Mouse (Mus musculus) lung, postnatal 0 days (tissue): ENCODE measurements around the gene 9230112D13Rik. TPM values are rescaled to one million over a fixed set of nuclear protein-coding genes. Genes with fewer than 3 reads are reported as not detected.

Experiments used
- ATAC-seq: fragments of 200-750 bp; cut with Nextera tagmentation; 2 replicates; pipeline ENCODE4 v1.8.0; 2017; ENCODE audit warnings: moderate library complexity
- DNase-seq: peaks from one replicate; pipeline ENCODE4 v3.0.0-alpha.2; 2016; ENCODE audit warnings: low spot score
- H3K27ac ChIP-seq: fragments of 300-500 bp; sonication (generic); 2 replicates; pipeline ENCODE4 v1.5.1; 2014; ENCODE audit warnings: antibody characterized with exemption, mild to moderate bottlenecking, low read length, mixed read lengths
- H3K27me3 ChIP-seq: fragments of 300-500 bp; sonication (generic); replicated peaks from 2 replicates; pipeline ENCODE4 v1.6.1; 2014; ENCODE audit warnings: low read length, mixed read lengths; ENCODE audit not compliant: insufficient read depth
- H3K36me3 ChIP-seq: fragments of 300-500 bp; sonication (generic); 2 replicates; pipeline ENCODE4 v1.6.1; 2014; ENCODE audit warnings: low read length, mixed read lengths; ENCODE audit not compliant: insufficient read depth
- H3K4me1 ChIP-seq: fragments of 300-500 bp; sonication (generic); 2 replicates; pipeline ENCODE4 v1.6.1; 2014; ENCODE audit warnings: antibody characterized with exemption, low read depth, low read length, mixed read lengths; ENCODE audit not compliant: insufficient read depth
- H3K4me2 ChIP-seq: fragments of 300-500 bp; sonication (generic); replicated peaks from 2 replicates; pipeline ENCODE4 v1.6.1; 2014; ENCODE audit warnings: low read depth, mild to moderate bottlenecking, low read length, moderate library complexity, mixed read lengths
- H3K4me3 ChIP-seq: fragments of 300-500 bp; sonication (generic); 2 replicates; pipeline ENCODE4 v1.5.1; 2014; ENCODE audit warnings: low read depth, low read length
- H3K9ac ChIP-seq: fragments of 300-500 bp; sonication (generic); replicated peaks from 2 replicates; pipeline ENCODE4 v1.6.1; 2014; ENCODE audit warnings: low read depth, mild to moderate bottlenecking
- H3K9me3 ChIP-seq: fragments of 300-500 bp; sonication (generic); 2 replicates; pipeline ENCODE4 v1.6.1; 2016; ENCODE audit warnings: low read length, mixed read lengths
- CTCF ChIP-seq: IDR thresholded peaks from 2 replicates; pipeline ENCODE4 v1.5.1; 2016; ENCODE audit warnings: antibody characterized with exemption, mild to moderate bottlenecking
- EP300 ChIP-seq: IDR thresholded peaks from 2 replicates; pipeline ENCODE4 v1.6.1; 2016; ENCODE audit warnings: antibody characterized with exemption, mild to moderate bottlenecking, control low read depth
- WGBS: fragments of 180-500 bp; shearing (Covaris S2); extraction: QIAGEN DNeasy Blood & Tissue Kit; methylation state at CpG from one replicate; pipeline ENCODE4 v1.1.7; 2014; 5-methylcytosine and 5-hydroxymethylcytosine counted together
- polyA plus RNA-seq: library from polyadenylated mRNA; unstranded; fragments of >200 nt; fragmentation: Nextera tagmentation; extraction: Ambion mirVana; gene quantifications from 2 replicates; pipeline ENCODE4 v1.2.1, GENCODE M21; 2015

The 9230112D13Rik gene
- polyA plus RNA-seq, 1 experiment from 2014 or later = not detected

DNA sequence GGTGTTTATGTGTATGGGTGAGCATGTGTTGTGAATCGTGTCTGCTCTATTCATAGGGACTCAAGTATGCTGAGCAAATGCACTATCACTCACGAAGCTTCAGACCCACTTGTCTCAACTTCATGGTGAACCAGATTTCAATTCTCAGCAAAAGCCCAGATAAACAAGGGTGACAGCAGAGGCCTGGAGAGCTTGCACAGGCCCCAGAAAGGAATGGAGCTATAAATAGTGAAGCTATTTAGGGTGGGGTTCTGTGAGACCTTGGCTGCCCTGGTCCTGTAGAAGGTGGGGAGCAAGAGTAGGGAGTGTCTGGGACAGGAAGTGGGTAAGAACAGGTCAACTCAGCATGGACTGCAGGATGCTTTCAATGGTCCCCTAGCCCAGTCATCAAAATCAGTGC lies 21.9 kb upstream of the 9230112D13Rik start:
- H3K4me1 ChIP-seq = no peaks in the 10 kb centered on the region
- no peak overlapping the region for H3K4me3 ChIP-seq
- DNase-seq = no peak
- H3K4me2 ChIP-seq = no peak overlapping the region
- H3K27me3 ChIP-seq = no peaks in the 10 kb centered on the region
- no peak overlapping the region for H3K27ac ChIP-seq
- no peaks in the 10 kb centered on the region for H3K36me3 ChIP-seq
- ATAC-seq = no peak
- no peak overlapping the region for H3K9ac ChIP-seq
- H3K9me3 ChIP-seq = no peaks in the 10 kb centered on the region
- WGBS = 56% methylated on average over 2 of the region's 2 CpGs
- no peak for TF ChIP-seq CTCF
- no peak for TF ChIP-seq EP300

DNA sequence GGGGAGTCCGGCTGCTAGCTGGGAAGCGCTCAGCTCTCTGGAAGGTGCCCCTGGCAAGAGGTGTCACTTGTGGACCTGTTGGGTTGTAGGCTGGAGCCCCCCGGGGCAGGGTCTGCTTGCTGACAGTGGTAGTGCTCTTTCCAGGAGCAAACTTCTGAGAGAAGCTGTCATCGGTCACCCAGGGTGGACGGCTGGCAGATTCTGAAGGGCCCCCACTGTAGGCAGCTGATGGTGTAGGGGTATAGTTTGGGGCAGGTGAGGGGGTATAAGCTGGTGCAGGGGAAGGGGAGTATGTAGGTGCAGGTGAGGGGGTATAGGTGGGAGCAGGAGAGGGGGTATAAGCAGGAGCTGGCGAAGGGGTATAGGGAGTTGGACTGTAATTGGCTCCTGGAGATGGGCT lies 21.4 kb upstream of the 9230112D13Rik start:
- no peak overlapping the region for H3K27ac ChIP-seq
- no peak overlapping the region for H3K4me2 ChIP-seq
- no peak for ATAC-seq

DNA sequence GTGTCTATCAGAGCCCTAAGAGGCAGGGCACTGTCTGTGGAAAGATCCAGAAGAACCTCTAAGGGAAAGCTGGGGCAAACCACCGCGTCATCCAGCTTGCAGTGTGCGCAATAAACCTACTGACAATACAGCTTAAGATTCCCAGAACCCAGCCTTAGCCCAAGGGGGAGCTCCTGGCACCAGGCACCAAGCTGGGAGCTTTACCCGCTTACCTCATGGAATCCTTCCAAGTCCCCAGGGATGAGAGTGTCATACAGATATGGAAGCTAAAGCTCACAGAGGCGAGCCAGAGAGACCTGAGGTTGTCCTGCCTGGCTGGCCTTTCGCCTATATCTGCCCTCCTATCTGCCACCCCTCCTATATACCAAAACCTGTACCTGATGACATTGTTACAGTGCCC lies 21.0 kb upstream of the 9230112D13Rik start:
- H3K4me3 ChIP-seq = no peak overlapping the region
- H3K4me2 ChIP-seq = no peak overlapping the region
- no peak overlapping the region for H3K9ac ChIP-seq
- H3K27ac ChIP-seq = no peak overlapping the region
- DNase-seq = no peak
- no peaks in the 10 kb centered on the region for H3K9me3 ChIP-seq
- H3K4me1 ChIP-seq = no peaks in the 10 kb centered on the region
- TF ChIP-seq CTCF (no peak), EP300 (no peak)
- no peaks in the 10 kb centered on the region for H3K36me3 ChIP-seq
- 70% methylated on average over 6 of the region's 6 CpGs for WGBS
- ATAC-seq = no peak
- H3K27me3 ChIP-seq = no peaks in the 10 kb centered on the region

More for the DNA sequence above, 21.4 kb upstream of the 9230112D13Rik start:
- WGBS = 85% methylated on average over 6 of the region's 6 CpGs
- H3K36me3 ChIP-seq = no peaks in the 10 kb centered on the region
- no peaks in the 10 kb centered on the region for H3K9me3 ChIP-seq
- DNase-seq = no peak
- no peak overlapping the region for H3K9ac ChIP-seq
- no peaks in the 10 kb centered on the region for H3K27me3 ChIP-seq
- no peak for TF ChIP-seq CTCF
- TF ChIP-seq EP300 = no peak
- no peaks in the 10 kb centered on the region for H3K4me1 ChIP-seq
- no peak overlapping the region for H3K4me3 ChIP-seq

DNA sequence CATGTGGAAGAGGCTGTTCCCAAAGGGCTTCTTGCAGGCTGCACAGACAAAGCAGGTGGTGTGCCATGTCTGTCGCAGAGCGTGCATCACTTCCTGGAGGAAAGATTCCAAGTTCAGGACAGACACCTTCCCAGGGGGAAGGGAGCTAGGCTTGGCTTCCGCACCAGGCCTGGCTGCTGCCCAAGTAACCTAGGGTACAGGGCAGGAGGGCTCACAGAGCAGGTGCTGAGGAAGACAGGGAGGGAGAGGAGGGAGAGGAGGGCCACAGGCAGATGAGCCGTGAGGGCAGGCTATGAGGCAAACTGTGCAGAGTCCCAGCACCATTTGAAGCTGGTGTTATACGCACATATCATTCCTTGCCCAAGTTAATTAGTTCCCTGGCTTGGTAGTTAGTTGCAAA lies 19.3 kb upstream of the 9230112D13Rik start:
- ATAC-seq = no peak
- Histone ChIP-seq H3K27me3 (no peaks in the 10 kb centered on the region), H3K9ac (no peak overlapping the region), H3K4me2 (no peak overlapping the region), H3K9me3 (no peaks in the 10 kb centered on the region), H3K4me1 (no peaks in the 10 kb centered on the region), H3K27ac (no peak overlapping the region), H3K36me3 (no peaks in the 10 kb centered on the region), H3K4me3 (no peak overlapping the region)
- 75% methylated on average over 5 of the region's 5 CpGs for WGBS
- DNase-seq = no peak
- TF ChIP-seq EP300 (no peak), CTCF (no peak)

DNA sequence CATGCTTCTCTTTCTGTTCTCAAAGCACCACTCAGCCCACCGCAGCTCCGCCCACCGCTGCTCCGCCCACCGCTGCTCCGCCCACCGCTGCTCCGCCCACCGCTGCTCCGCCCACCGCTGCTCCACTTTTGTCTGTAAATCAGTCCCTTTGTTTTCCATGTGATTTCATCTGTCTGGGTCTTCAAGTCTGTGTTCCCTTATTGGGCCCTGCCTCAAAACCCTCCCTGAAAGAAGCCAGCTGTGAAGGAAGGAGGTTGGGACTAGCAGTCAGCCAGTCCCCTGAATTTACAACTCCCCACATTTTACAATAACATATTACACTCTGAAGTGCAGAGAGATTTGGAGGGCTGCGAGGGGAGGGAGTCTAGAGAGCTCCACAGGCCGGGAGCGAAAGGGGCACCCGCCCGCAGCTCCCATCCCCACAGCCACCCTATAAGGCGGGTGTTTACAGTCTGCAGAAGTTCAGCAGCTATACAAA lies 18.1 kb upstream of the 9230112D13Rik start:
- TF ChIP-seq CTCF = no peak
- no peak for TF ChIP-seq EP300
- H3K4me3 ChIP-seq = no peak overlapping the region
- WGBS = 8% methylated on average over 15 of the region's 17 CpGs
- peak; percentile 80 for ATAC-seq
- H3K9me3 ChIP-seq = no peaks in the 10 kb centered on the region
- peak overlapping the region; percentile 33 for H3K4me2 ChIP-seq
- H3K36me3 ChIP-seq = no peaks in the 10 kb centered on the region
- no peaks in the 10 kb centered on the region for H3K4me1 ChIP-seq
- DNase-seq = peak; percentile 79
- H3K27ac ChIP-seq = peak overlapping the region; percentile 51
- H3K9ac ChIP-seq = no peak overlapping the region
- no peaks in the 10 kb centered on the region for H3K27me3 ChIP-seq

DNA sequence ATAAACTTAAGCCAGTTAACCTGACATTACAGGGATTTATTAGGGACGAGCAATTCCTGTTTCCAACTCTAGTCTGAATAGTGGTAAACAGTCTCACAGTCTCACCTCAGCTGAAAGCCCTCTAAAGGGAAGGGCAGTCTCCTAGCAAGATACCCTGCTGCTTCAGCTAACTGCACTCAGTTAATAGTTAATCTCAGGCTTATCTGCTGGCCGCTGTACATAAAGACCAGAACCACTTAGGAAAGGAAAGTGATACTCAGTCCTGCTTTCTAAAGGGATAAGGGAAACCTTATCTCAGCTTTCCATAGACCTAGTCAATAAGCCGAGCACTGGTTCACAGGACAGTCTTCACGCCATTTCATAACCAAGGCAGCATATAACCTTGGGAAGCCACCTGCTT lies 13.3 kb upstream of the 9230112D13Rik start:
- H3K4me1 ChIP-seq = no peaks in the 10 kb centered on the region
- H3K27ac ChIP-seq = no peak overlapping the region
- TF ChIP-seq CTCF (no peak), EP300 (no peak)
- no peaks in the 10 kb centered on the region for H3K27me3 ChIP-seq
- H3K4me2 ChIP-seq = no peak overlapping the region
- H3K36me3 ChIP-seq = no peaks in the 10 kb centered on the region
- no peaks in the 10 kb centered on the region for H3K9me3 ChIP-seq
- DNase-seq (no peak), ATAC-seq (no peak; the same call in 1 of the 2 replicates)
- H3K4me3 ChIP-seq = no peak overlapping the region
- 34% methylated on average over 4 of the region's 4 CpGs for WGBS
- no peak overlapping the region for H3K9ac ChIP-seq

DNA sequence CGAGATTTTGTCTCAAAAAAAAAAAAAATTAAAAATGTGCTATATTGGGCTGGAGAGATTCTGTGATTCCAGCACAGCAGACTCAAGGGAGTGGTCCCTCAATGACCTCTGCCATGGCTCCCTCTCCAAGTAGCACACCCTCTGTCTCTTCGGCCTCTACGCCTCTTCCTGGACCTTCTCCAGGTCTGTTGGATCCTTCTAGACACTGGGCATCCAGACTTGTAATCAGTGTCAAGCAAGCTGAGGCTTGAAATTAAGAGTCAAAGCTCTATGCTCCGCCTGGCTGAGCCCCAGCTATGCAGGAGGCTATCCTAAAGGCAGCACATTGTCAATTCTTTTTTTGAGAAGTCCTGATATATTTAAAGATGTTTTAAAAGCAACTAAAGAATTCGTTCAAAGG lies 10.9 kb upstream of the 9230112D13Rik start:
- Histone ChIP-seq H3K27ac (no peak overlapping the region), H3K36me3 (no peaks in the 10 kb centered on the region)
- 59% methylated on average over 5 of the region's 5 CpGs for WGBS

More for the DNA sequence above, 10.9 kb upstream of the 9230112D13Rik start:
- DNase-seq = no peak
- Histone ChIP-seq H3K9ac (no peak overlapping the region), H3K4me1 (no peaks in the 10 kb centered on the region), H3K4me3 (no peak overlapping the region), H3K27me3 (no peaks in the 10 kb centered on the region), H3K4me2 (no peak overlapping the region), H3K9me3 (no peaks in the 10 kb centered on the region)
- TF ChIP-seq CTCF (no peak), EP300 (no peak)
- ATAC-seq = no peak
